Mouse (Mus musculus) midbrain, embryonic 10.5 days (tissue): ENCODE data around the gene Pycr1. TPM values are rescaled to one million over a fixed set of nuclear protein-coding genes. Genes with fewer than 3 reads are reported as not detected.

Experiments used
- DNase-seq: peaks from one replicate; pipeline ENCODE4 v3.0.0-alpha.2; 2017; ENCODE audit warnings: low spot score
- H3K27ac ChIP-seq: fragments of 300-500 bp; sonication (generic); replicated peaks from 2 replicates; pipeline ENCODE4 v1.5.1; 2016; ENCODE audit warnings: mild to moderate bottlenecking
- H3K27me3 ChIP-seq: fragments of 300-500 bp; sonication (generic); 2 replicates; pipeline ENCODE4 v1.6.1; 2016; ENCODE audit warnings: low read depth, mild to moderate bottlenecking; ENCODE audit not compliant: poor library complexity, severe bottlenecking
- H3K36me3 ChIP-seq: fragments of 300-500 bp; sonication (generic); 2 replicates; pipeline ENCODE4 v1.6.1; 2016; ENCODE audit warnings: mild to moderate bottlenecking, moderate library complexity
- H3K4me1 ChIP-seq: fragments of 300-500 bp; sonication (generic); 2 replicates; pipeline ENCODE4 v1.6.1; 2016
- H3K4me3 ChIP-seq: fragments of 300-500 bp; sonication (generic); 2 replicates; pipeline ENCODE4 v1.5.1; 2016; ENCODE audit warnings: mild to moderate bottlenecking, moderate library complexity
- H3K9me3 ChIP-seq: fragments of 300-500 bp; sonication (generic); replicated peaks from 2 replicates; pipeline ENCODE4 v1.6.1; 2016; ENCODE audit warnings: mild to moderate bottlenecking
- WGBS: fragments of 180-500 bp; shearing (Covaris S2); methylation state at CpG from one replicate; pipeline ENCODE4 v1.1.7; 2016; 5-methylcytosine and 5-hydroxymethylcytosine counted together
- polyA plus RNA-seq: library from polyadenylated mRNA; unstranded; fragments of >200 nt; fragmentation: Nextera tagmentation; extraction: Ambion mirVana; gene quantifications from 2 replicates; pipeline ENCODE4 v1.2.1, GENCODE M21; 2016

Gene Pycr1
- polyA plus RNA-seq, 1 experiment from 2014 or later: 43.4 TPM

DNA sequence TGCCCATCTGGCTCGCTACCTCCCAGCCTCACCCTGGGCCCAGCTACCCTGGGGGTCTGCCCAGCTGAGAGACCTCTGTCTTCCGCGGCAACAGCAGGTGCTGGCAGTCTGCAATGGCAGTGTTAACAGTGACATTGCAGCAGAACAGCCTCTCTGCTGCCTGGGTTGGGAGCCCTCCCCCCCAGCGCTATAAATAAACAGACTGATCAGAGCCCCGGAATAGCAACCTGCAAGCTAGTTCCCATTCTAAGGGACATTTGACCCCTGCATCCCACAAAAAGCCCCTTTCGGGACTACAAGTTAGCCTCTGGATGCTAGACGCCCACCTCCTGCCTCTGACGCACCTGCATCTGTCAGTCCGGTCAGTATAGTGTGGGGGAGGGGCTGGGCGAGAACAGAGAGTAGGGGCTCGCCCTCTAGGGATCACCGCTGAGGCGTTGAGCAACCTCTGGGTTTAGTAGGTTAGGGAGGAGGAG lies 4.5 kb upstream of the Pycr1 start, which contains the start of gene Myadml2:
TSS of gene Myadml2 (minus strand) at position 158 of the 476 bp plus-strand sequence.
- peaks cover 25% of the 10 kb centered on the region for H3K27me3 ChIP-seq
- peaks cover 20% of the 10 kb centered on the region for H3K4me1 ChIP-seq
- no peaks in the 10 kb centered on the region for H3K36me3 ChIP-seq
- DNase-seq: no peak
- no peaks in the 10 kb centered on the region for H3K9me3 ChIP-seq
- H3K27ac ChIP-seq: peak within 1 kb of the TSS; percentile 30; the same call in 1 of the 2 replicates
- H3K4me3 ChIP-seq: peak within 1 kb of the TSS; percentile 33
- WGBS: 7% methylated on average over 13 of the region's 13 CpGs

DNA sequence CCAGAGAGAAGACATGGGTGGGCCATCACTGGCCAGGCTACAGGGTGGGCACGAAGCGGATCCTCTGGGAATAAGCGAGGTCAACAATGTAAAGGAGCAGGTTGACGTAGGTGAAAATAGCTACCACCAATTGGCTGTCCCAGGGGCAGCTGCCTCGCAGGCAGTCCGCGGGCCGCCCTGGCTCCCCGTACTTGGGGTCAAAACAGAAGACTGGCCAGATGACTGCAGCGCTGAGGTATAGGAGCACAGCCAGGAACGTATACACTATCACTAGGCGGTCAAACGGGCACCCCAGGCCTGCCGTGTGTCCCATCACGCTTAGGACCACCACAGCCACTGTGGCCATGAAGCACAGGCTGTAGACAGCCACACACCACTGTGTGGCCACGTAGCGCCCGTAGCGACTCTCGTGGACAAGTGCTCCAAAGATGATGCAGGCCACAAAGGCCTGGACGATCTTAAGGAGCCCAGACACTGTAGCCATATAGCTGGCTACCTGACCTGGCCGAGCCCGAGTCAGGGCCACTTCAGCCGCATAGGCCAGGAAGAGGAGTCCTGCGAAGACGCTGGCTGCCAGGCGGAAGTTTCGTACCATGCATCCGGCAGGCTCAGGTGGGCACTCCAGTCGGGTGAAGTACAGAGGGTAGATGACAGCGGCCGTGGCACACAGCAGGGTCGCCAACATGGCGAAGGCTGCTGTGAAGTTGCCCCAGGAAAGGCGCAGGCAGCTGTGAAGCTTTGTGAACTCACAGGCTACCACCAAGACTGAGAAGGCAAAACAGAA lies 3.7 kb upstream of the Pycr1 start:
- WGBS: 79% methylated on average over 35 of the region's 35 CpGs
- DNase-seq: no peak
- peaks cover 28% of the 10 kb centered on the region for H3K4me1 ChIP-seq
- no peak overlapping the region for H3K4me3 ChIP-seq
- H3K27ac ChIP-seq: no peak overlapping the region
- peaks cover 33% of the 10 kb centered on the region for H3K27me3 ChIP-seq
- H3K36me3 ChIP-seq: no peaks in the 10 kb centered on the region
- H3K9me3 ChIP-seq: no peaks in the 10 kb centered on the region

DNA sequence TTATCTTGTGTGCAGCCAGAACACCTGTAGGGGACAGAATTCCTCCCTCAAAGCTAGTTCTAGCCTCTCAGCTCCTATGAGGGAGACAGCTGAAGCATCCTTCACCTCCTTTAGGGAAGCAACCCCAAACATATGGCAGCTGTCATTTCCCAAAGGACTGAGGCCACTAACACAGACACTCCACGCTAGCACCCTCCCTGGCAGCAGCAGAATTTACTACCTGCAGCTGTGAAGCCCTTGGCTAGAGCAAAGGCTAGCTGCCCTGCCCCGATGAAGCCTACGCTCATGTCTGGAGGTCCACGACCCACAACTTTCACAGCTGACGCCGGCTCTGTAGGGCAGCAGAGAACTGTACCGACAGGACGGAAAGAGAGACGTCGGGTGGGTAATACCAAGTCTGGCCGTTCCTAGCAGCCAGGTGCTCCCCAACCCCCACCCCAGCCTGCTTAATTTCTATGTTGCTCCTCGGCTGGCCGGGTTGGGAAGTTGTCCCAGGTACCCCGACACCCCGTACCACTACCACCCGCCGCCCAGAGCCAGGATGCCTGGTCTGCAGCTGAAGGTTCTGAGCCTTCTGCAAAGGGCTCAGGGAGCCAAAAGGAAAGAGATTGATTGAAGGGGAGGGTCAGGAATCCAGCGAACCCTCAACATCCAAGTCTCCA lies 499 bp downstream of the Pycr1 start:
- H3K36me3 ChIP-seq: no peaks in the 10 kb centered on the region
- peaks cover 36% of the 10 kb centered on the region for H3K4me1 ChIP-seq
- H3K4me3 ChIP-seq: peak overlapping the region; percentile 68
- 5% methylated on average over 18 of the region's 18 CpGs for WGBS
- peaks cover 45% of the 10 kb centered on the region for H3K27me3 ChIP-seq
- peak overlapping the region; percentile 87 for H3K27ac ChIP-seq
- no peak for DNase-seq
- H3K9me3 ChIP-seq: no peaks in the 10 kb centered on the region

DNA sequence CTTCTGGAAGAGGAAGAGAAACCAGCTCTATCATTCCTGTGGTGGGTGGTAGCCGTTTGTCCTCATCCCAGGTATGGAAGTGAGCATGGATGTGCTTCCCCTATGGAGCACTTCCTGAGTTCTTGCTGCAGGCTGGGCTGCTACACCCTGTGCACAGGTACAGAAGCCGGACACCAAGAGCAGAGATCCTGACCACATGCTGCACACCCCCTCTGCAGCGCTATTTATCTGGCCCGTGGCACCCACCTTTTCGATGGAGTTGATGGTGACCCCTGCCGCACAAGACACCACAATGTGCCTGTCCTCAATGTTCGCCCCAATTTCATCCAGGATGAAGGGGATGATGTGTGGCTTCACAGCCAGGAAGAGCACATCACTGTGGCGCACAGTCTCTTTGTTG lies 1.7 kb downstream of the Pycr1 start:
- H3K4me3 ChIP-seq: no peak overlapping the region
- peaks cover 35% of the 10 kb centered on the region for H3K27me3 ChIP-seq
- H3K27ac ChIP-seq: no peak overlapping the region
- no peaks in the 10 kb centered on the region for H3K9me3 ChIP-seq
- no peaks in the 10 kb centered on the region for H3K36me3 ChIP-seq
- WGBS: 89% methylated on average over 8 of the region's 8 CpGs
- no peak for DNase-seq
- H3K4me1 ChIP-seq: peaks cover 30% of the 10 kb centered on the region

DNA sequence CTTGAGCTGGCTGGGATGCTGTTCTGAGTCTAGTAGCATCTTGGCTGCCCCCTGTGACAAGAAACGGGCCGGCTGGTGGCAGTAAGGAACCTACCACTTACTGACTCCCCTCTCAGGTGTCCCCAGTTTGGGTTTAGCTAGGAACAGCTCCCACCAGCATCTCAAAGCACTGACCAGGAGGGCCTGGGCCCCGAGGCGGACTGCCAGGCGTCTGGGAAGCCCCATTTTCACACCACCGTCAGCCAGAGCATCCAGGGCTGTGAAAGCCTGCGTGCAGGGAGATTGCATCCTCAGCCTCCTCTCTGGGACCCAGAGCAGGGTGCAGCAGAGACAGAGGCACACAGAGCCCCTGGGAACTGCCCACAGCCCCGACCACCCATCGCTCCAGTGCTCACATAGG lies 2.3 kb downstream of the Pycr1 start:
- no peak for DNase-seq
- Histone ChIP-seq H3K4me3 (peak overlapping the region; percentile 7; the same call in 1 of the 2 replicates), H3K4me1 (peaks cover 30% of the 10 kb centered on the region), H3K9me3 (no peaks in the 10 kb centered on the region), H3K27me3 (peaks cover 31% of the 10 kb centered on the region), H3K36me3 (no peaks in the 10 kb centered on the region), H3K27ac (no peak overlapping the region)
- WGBS: 64% methylated on average over 9 of the region's 9 CpGs

DNA sequence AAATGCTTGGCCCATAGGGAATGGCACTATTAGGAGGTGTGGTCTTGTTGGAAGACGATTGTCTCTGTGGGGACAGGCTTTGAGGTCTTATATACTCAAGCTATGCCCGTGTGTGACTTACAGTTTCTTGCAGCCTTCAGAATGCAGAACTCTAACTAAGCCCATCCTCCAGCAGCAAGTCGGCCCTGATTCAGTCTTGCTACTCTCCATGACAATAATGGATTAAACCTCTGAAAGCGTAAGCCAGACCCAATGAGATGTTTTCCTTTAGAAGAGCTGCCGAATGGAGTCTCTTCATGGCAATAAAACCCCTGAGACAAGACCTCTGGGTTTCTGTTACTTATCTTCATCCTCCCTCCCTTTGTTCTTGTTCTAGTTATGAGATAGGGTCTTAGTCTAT lies 8.8 kb downstream of the Pycr1 start:
- WGBS: 73% methylated on average over 5 of the region's 5 CpGs
- Histone ChIP-seq H3K36me3 (peaks cover 5% of the 10 kb centered on the region; the same call in 1 of the 2 replicates), H3K4me3 (no peak overlapping the region), H3K27me3 (no peaks in the 10 kb centered on the region), H3K4me1 (peaks cover 44% of the 10 kb centered on the region), H3K9me3 (no peaks in the 10 kb centered on the region), H3K27ac (no peak overlapping the region)
- no peak for DNase-seq

DNA sequence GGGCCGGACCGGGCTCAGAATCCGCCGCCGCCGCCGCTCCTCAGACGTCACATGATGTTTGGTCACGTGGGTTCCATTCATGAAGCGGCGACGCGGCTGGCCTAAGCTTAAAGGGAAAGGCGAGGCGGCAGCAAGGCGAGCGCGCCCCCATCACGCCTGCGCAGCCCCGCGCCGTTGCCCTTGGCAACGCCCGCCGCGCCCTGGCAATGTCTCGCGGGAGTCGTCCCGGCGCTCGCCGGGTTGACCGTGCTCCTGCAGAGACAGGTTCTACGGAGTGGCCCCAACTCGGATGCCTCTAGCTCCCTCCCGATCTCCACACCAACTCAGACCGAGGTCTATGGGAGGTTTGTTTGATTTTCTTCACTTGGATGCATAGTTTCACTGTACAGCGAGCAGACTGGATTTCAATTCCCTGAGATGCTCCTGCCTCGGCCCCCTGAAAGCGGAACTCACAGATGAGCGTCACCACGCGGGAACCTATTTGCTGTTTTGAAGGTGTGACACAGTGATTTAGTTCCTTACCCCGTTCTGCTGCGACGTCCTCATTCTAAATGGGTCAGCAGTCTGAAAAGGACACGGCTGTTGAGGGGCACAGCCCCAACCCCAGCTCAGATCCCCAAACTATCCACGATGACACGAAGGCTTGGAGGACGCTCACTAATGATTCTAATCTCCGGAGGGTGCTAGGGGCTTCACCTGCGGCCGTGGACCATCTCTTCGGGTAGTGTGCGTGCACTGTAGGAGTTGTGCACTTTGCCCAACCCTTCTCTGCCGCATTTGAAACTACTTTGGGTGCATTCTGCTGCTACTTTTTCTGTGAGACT lies 9.8 kb downstream of the Pycr1 start, which contains the start of gene Mafg:
TSS of gene Mafg (minus strand) at position 81 of the 824 bp plus-strand sequence.
- H3K27me3 ChIP-seq: no peaks in the 10 kb centered on the region
- peaks cover 15% of the 10 kb centered on the region for H3K36me3 ChIP-seq
- peak within 1 kb of the TSS; percentile 97 for H3K4me3 ChIP-seq
- WGBS: 12% methylated on average over 58 of the region's 58 CpGs
- H3K4me1 ChIP-seq: peaks cover 54% of the 10 kb centered on the region
- no peaks in the 10 kb centered on the region for H3K9me3 ChIP-seq
- peak; percentile 96 for DNase-seq
- H3K27ac ChIP-seq: peak within 1 kb of the TSS; percentile 95

DNA sequence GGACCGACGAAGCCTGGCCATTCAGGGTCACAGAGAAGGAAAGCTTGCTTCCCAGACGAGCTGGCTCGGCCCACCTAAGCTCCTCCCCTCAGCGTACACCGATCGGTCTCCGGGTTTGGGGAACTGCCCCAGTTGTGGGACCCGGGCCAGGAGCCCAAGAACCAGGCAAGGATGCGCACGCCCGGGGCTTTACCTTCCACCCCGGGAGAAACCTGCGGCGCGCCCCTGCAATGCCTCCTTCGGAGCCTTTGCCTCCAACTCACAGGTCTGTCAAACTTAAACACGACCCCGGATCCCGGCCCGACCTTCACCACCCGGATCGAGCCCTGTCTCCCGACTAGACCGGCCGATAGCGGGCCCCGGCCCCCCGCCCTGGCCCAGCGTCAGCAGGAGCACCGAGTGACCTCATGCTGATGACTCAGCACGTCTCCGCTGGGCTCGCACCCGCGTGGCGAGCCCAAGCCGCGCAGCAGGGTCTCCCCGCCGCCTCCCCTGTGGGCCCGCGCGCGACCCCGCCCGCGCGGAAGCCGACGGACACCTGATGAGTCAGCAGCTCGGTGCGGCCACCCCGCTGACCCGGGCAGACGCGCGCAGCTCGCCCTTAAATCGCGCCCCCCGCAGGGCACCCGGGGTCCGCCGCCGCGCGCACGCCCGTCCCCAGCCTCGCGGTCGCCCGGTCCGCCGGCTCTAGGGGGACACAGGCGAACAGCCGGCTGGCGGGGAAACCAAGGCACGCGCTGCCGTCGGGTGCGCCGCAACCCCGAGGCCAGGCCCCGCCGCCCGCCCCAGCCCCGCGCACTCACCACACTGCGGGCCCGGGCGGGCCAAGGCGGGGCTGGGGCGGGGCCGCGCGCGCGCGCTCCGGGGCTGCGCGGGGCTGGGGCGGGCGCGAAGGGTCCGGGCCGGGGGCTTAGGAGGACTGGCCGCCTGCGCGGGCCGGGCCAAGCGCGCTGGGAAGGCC lies 10.7 kb downstream of the Pycr1 start:
- Histone ChIP-seq H3K27ac (peak overlapping the region; percentile 95), H3K36me3 (peaks cover 21% of the 10 kb centered on the region), H3K4me1 (peaks cover 54% of the 10 kb centered on the region), H3K9me3 (no peaks in the 10 kb centered on the region), H3K4me3 (peak overlapping the region; percentile 97), H3K27me3 (no peaks in the 10 kb centered on the region)
- peak; percentile 70 for DNase-seq
- WGBS: under 1% methylated on average over 116 of the region's 116 CpGs

DNA sequence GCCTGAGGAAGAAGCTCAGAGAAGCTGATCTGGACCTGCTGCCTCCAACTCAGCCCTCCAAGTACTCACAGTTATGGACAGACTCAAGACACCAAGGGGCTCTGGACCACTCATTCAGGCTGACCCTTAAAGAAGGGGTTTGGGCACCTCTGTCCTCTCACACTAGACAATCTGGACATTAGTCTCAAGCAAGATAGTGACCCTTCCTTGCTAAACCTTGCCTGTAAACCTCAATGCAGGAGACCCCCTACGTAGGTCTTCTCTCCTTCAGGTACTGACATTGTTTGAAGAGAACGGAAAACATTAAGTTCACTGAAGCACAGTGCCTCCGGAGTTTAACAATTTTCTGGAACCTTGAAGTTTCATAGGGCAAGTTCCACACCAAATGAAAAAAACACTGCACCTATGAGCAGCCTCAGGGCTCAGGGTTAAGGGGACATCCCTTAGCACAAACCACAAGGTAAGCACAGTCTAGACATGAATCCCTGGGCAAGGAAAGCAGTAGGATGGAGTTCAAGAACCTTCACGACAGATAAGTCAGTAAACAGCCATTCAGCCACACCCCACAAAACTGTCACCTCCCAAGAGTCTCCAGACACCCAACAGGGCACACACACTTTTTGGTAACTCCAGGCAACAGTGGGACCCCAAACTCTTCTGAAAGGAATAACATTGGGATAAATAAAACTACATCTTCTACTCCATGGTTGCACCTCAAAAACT lies 11.7 kb downstream of the Pycr1 start:
- no peaks in the 10 kb centered on the region for H3K27me3 ChIP-seq
- no peaks in the 10 kb centered on the region for H3K9me3 ChIP-seq
- H3K4me1 ChIP-seq: peaks cover 54% of the 10 kb centered on the region
- H3K36me3 ChIP-seq: peaks cover 31% of the 10 kb centered on the region
- no peak for DNase-seq
- H3K4me3 ChIP-seq: peak overlapping the region; percentile 97
- WGBS: 72% methylated on average over 4 of the region's 4 CpGs
- H3K27ac ChIP-seq: peak overlapping the region; percentile 95

DNA sequence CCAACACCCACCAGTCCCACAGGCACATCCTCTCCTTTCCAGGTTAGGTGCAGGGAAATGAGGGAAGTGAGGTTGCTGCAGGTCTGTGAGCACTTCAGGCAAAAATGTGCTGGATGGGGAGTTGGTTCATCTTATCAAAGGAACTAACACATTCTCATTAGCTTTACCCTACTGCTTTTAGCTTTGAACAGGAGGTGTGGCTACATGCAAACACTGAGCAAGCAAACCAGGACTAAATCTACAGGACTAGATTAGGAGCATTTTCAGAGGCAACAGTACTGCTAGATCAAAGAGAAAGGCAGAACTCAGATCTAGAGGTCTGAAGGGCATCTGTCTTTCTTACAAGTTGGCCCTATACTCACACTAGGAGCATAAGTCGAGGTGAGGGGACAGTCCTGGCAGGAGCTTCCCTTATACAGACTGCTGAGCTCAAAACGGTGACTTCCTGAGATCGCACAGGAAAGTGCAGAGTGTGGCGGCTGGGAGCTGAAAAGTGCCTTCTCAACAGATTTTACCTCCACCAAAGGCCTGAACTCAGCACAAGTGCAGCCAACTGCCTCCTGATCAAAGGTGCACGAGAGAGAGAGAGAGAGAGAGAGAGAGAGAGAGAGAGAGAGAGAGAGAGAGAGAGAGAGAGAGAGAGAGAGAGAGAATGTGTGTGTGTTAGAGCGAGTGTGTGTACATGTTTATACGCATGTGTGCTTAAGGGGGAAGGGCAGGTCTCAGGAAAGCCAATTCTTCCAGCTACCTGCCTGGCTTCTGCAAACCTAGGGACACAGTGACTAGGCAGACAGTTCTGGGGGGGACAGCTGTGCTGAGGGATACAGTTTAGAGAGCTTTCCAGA lies 12.5 kb downstream of the Pycr1 start:
- no peaks in the 10 kb centered on the region for H3K9me3 ChIP-seq
- H3K27me3 ChIP-seq: no peaks in the 10 kb centered on the region
- H3K4me3 ChIP-seq: peak overlapping the region; percentile 97
- H3K27ac ChIP-seq: peak overlapping the region; percentile 55; the same call in 1 of the 2 replicates
- H3K36me3 ChIP-seq: peaks cover 36% of the 10 kb centered on the region
- whole genome bisulfite sequencing: 47% methylated on average over 7 of the region's 7 CpGs
- DNase-seq: no peak
- H3K4me1 ChIP-seq: peaks cover 54% of the 10 kb centered on the region
